Mouse (Mus musculus): Measurements from ENCODE around the gene Skint9.

- TF ChIP-seq CTCF (IDR thresholded peaks at IDR 0.05; ENCODE audit: low read depth), result no peak
- no peak for TF ChIP-seq EP300 (optimal IDR thresholded peaks at IDR 0.05)
Measured at GRCm38 (mm10) chr4:112433885-112434284, at the start of gene Skint9.

All from stomach, postnatal 0 days (tissue).